Mouse (Mus musculus) testis, adult 2 months (tissue): ENCODE measurements around the gene Obscn.

ENCODE experiments used
- CTCF ChIP-seq: fragments of 200-500 bp; IDR thresholded peaks from 2 replicates; pipeline ENCODE4 v1.5.1; 2012; ENCODE audit warnings: low read depth, mild to moderate bottlenecking, inconsistent platforms, low read length, moderate library complexity; ENCODE audit not compliant: control insufficient read depth, insufficient read depth, insufficient replicate concordance
- POLR2A ChIP-seq: fragments of 200-500 bp; IDR thresholded peaks from 2 replicates; pipeline ENCODE4 v1.6.1; 2012; ENCODE audit warnings: low read depth, mild to moderate bottlenecking, inconsistent platforms, low read length, moderate library complexity; ENCODE audit not compliant: control insufficient read depth

- TF ChIP-seq POLR2A (no peak), CTCF (no peak)
These were observed 38.1 kb upstream of the Obscn start for GRCm38 (mm10) chr11:59174189-59174838.
